Mouse (Mus musculus) MEL (cell line): ENCODE results near the gene Arl2bp.

Experiments
- CTCF ChIP-seq, 3 experiments: IDR thresholded peaks in 2 of 3; conservative IDR thresholded peaks in 1 of 3; 2 replicates each; pipeline ENCODE4 v1.5.1; 2011 to 2012; ENCODE audit warnings: low read length in 3 of 3, low read depth in 2 of 3, mild to moderate bottlenecking in 2 of 3, improper control_type of control experiment in 1 of 3, inconsistent platforms in 1 of 3, mixed read lengths in 1 of 3, moderate library complexity in 1 of 3; ENCODE audit not compliant: control insufficient read depth in 1 of 3, insufficient read depth in 1 of 3, poor library complexity in 1 of 3, severe bottlenecking in 1 of 3
- POLR2A ChIP-seq, 2 experiments: IDR thresholded peaks; 2 replicates each; pipeline ENCODE4 v1.6.1; 2011 to 2012; ENCODE audit warnings: low read length in 2 of 2, mild to moderate bottlenecking in 2 of 2, control low read depth in 1 of 2, improper control_type of control experiment in 1 of 2, low read depth in 1 of 2, moderate library complexity in 1 of 2; ENCODE audit not compliant: control insufficient read depth in 1 of 2, insufficient read depth in 1 of 2, poor library complexity in 1 of 2
- USF1 ChIP-seq: IDR thresholded peaks from 2 replicates; pipeline ENCODE4 v1.6.1; 2014; ENCODE audit warnings: low read depth, mild to moderate bottlenecking, inconsistent platforms, low read length, improper control_type of control experiment, moderate library complexity
- USF2 ChIP-seq, 2 experiments: IDR thresholded peaks; 2 replicates each; pipeline ENCODE4 v1.6.1; 2011 to 2012; ENCODE audit warnings: improper control_type of control experiment in 2 of 2, low read length in 2 of 2, borderline replicate concordance in 1 of 2, inconsistent platforms in 1 of 2, low read depth in 1 of 2, mild to moderate bottlenecking in 1 of 2; ENCODE audit not compliant: insufficient read depth in 1 of 2

GRCm38 (mm10) chr8:94658031-94658430 is 8.4 kb upstream of the Arl2bp start:
- no peak for TF ChIP-seq POLR2A (IDR thresholded peaks at IDR 0.05; ENCODE audit: control insufficient read depth in 1 of 2, insufficient read depth in 1 of 2, low read depth in 1 of 2, low read length in 2 of 2, poor library complexity in 1 of 2)
- TF ChIP-seq CTCF (IDR thresholded peaks at IDR 0.05 in 2 of 3, conservative IDR thresholded peaks at IDR 0.05 in 1 of 3; ENCODE audit: control insufficient read depth in 1 of 3, insufficient read depth in 1 of 3, low read depth in 2 of 3, low read length in 3 of 3, poor library complexity in 1 of 3, severe bottlenecking in 1 of 3) = peak; percentile 44 to 61 (median 48)
- no peak for TF ChIP-seq USF1
- TF ChIP-seq USF2 (IDR thresholded peaks at IDR 0.05; ENCODE audit: borderline replicate concordance in 1 of 2, insufficient read depth in 1 of 2, low read depth in 1 of 2, low read length in 2 of 2) = no peak
